Comparison of ENCODE assay signal across 9 mouse cellular contexts in genomic region chr2:116979561-116980391, GRCm38 (mm10).
DNase-seq lines count a peak whose midpoint lies in the region; ATAC-seq lines count a peak whose summit lies in the region.
"Had no signal": no experiment of that assay in that cellular context is flagged by ENCODE, and none has a peak within 500 bp of the region (broad histone marks: within the 10 kb centered on the region; RNA-seq: fewer than 3 reads in every experiment).

No protein-coding gene starts in this region.

- DNase-seq in left cerebral cortex, postnatal 10 days (ENCODE audit: extremely low spot score in 1 of 2, low spot score in 2 of 2) = peak; percentile 27 to 76
- no peak for DNase-seq in left cerebral cortex, postnatal 25 days (ENCODE audit: low spot score in 2 of 2)
- DNase-seq in adrenal gland, postnatal 10 days = peak; percentile 63
- peak; percentile 77 for DNase-seq in gastrocnemius, postnatal 25 days
- DNase-seq in kidney, adult 11 months = peak; percentile 39
- DNase-seq in mesoderm, embryonic 11.5 days (ENCODE audit: low read depth, low spot score) = peak; percentile 69
- DNase-seq in testis, postnatal 10 days (ENCODE audit: low spot score) = peak; percentile 49

- intact Hi-C loops in left cerebral cortex, postnatal 10 days (cut with DNase I) = loop anchor here (5.0 kb wide), 1 partner anchor 203 kb away; no protein-coding TSS in a partner anchor
- intact Hi-C loops in left cerebral cortex, postnatal 25 days (cut with DNase I) = loop anchor here (5.0 kb wide), 1 partner anchor 198 kb away; no protein-coding TSS in a partner anchor

- ATAC-seq in cerebellum, adult (ENCODE audit: insufficient number of reproducible peaks, low FRiP score, low TSS enrichment) = no peak
- ATAC-seq: Patski had no signal

Comparison
In these comparisons a context has a peak if more than half of its experiments do, and no peak if none do; other contexts are left out.
1. DNase-seq: peak in left cerebral cortex, postnatal 10 days (2 of 2), adrenal gland, postnatal 10 days (single experiment), gastrocnemius, postnatal 25 days (single experiment), kidney, adult 11 months (single experiment), mesoderm, embryonic 11.5 days (single experiment) and testis, postnatal 10 days (single experiment); none in left cerebral cortex, postnatal 25 days (0 of 2).